In genomic region chr15:99714206-99714605, GRCm38 (mm10) we compare ENCODE assay signal across 10 mouse cellular contexts. TPM values are rescaled to one million over a fixed set of nuclear protein-coding genes. Genes with fewer than 3 reads are reported as not detected.
DNase-seq lines count a peak whose midpoint lies in the region; ATAC-seq and TF ChIP-seq lines count a peak whose summit lies in the region.
"Had no signal": no experiment of that assay in that cellular context is flagged by ENCODE, and none has a peak within 500 bp of the region (broad histone marks: within the 10 kb centered on the region; RNA-seq: fewer than 3 reads in every experiment).

No protein-coding gene starts in this region.

- WGBS in hindbrain, embryonic 13.5 days: 62% methylated on average over 4 of the region's 4 CpGs
- 57% methylated on average over 4 of the region's 4 CpGs for WGBS in hindbrain, embryonic 16.5 days
- 64% methylated on average over 4 of the region's 4 CpGs for WGBS in lung, adult 2 months

- peak; percentile 83 for DNase-seq in adrenal gland, adult 8-10 months
- peak; percentile 57 to 72 for DNase-seq in heart, postnatal 10 days
- DNase-seq in left cerebral cortex, adult 18-20 months (ENCODE audit: low spot score in 2 of 2): no peak
- no peak for DNase-seq in lung, adult 2 months

- H3K36me3 ChIP-seq in hindbrain, embryonic 13.5 days: peaks cover 76% of the 10 kb centered on the region
- peaks cover 45% of the 10 kb centered on the region for H3K36me3 ChIP-seq in hindbrain, embryonic 16.5 days (ENCODE audit: control insufficient read depth, insufficient read depth, low read length)
- peaks cover 59% of the 10 kb centered on the region for H3K36me3 ChIP-seq in E14TG2a.4 (ENCODE audit: insufficient read depth, low read length)

- H3K27me3 ChIP-seq in hindbrain, embryonic 13.5 days: no peaks in the 10 kb centered on the region
- no peaks in the 10 kb centered on the region for H3K27me3 ChIP-seq in hindbrain, embryonic 16.5 days (replicated peaks; ENCODE audit: control insufficient read depth, insufficient read depth, low read length)
- H3K27me3 ChIP-seq in E14TG2a.4 (ENCODE audit: insufficient read depth, low read length): peaks cover 6% of the 10 kb centered on the region; the same call in 1 of the 2 replicates

- peak overlapping the region; percentile 83 for H3K27ac ChIP-seq in hindbrain, embryonic 13.5 days
- no peak overlapping the region; the same call in 1 of the 2 replicates for H3K27ac ChIP-seq in hindbrain, embryonic 16.5 days (ENCODE audit: low read depth, low read length)
- H3K27ac ChIP-seq: macrophage had no signal

- H3K4me3 ChIP-seq in hindbrain, embryonic 13.5 days: no peak overlapping the region
- H3K4me3 ChIP-seq in hindbrain, embryonic 16.5 days (ENCODE audit: low read length): no peak overlapping the region
- H3K4me3 ChIP-seq in E14TG2a.4 (replicated peaks; ENCODE audit: low read length): peak overlapping the region; percentile 48; the same call in 1 of the 2 replicates
- no peak overlapping the region for H3K4me3 ChIP-seq in lung, adult 2 months (replicated peaks; ENCODE audit: extremely low read depth, low read depth, low read length)

- H3K9me3 ChIP-seq in hindbrain, embryonic 13.5 days: no peaks in the 10 kb centered on the region
- no peaks in the 10 kb centered on the region for H3K9me3 ChIP-seq in hindbrain, embryonic 16.5 days (ENCODE audit: control insufficient read depth, low read length)
- H3K9me3 ChIP-seq in E14TG2a.4 (ENCODE audit: low read length): no peaks in the 10 kb centered on the region

- H3K4me1 ChIP-seq in hindbrain, embryonic 13.5 days (replicated peaks): peaks cover 53% of the 10 kb centered on the region
- H3K4me1 ChIP-seq in hindbrain, embryonic 16.5 days (ENCODE audit: control insufficient read depth, insufficient read depth, low read depth, low read length): peaks cover 20% of the 10 kb centered on the region
- peaks cover 91% of the 10 kb centered on the region for H3K4me1 ChIP-seq in E14TG2a.4 (replicated peaks; ENCODE audit: low read depth, low read length)
- H3K4me1 ChIP-seq in lung, adult 2 months (ENCODE audit: control insufficient read depth, insufficient read depth, low read length): no peaks in the 10 kb centered on the region

- ATAC-seq in hindbrain, embryonic 13.5 days (ENCODE audit: low FRiP score): 0 out of 2 replicates have a peak, but pooled peaks have one; percentile 8
- ATAC-seq in hindbrain, embryonic 16.5 days: no peak

- H3K9ac ChIP-seq in hindbrain, embryonic 13.5 days: peak overlapping the region; percentile 49; the same call in 1 of the 2 replicates
- H3K9ac ChIP-seq in hindbrain, embryonic 16.5 days (ENCODE audit: low read depth, low read length): no peak overlapping the region

- no peak for TF ChIP-seq POLR2A in lung, adult 2 months (IDR thresholded peaks at IDR 0.05; ENCODE audit: borderline replicate concordance, extremely low read depth, low read depth, low read length)

- no peak for TF ChIP-seq CTCF in E14TG2a.4 (conservative IDR thresholded peaks at IDR 0.05; ENCODE audit: low read length)
- no peak for TF ChIP-seq CTCF in lung, adult 2 months (IDR thresholded peaks at IDR 0.05; ENCODE audit: insufficient read depth, low read length)

- intact Hi-C loops in heart, postnatal 10 days (cut with DNase I): loop anchor here (2.0 kb wide), 1 partner anchor 65 kb away; no protein-coding TSS in a partner anchor

- H3K4me2 ChIP-seq in hindbrain, embryonic 13.5 days: no peak overlapping the region
- H3K4me2 ChIP-seq in hindbrain, embryonic 16.5 days (ENCODE audit: low read length): no peak overlapping the region
- H3K4me2 ChIP-seq: liver, embryonic 11.5 days had no signal

RNA-seq across cellular contexts. Expression of gene Gpd1, which starts 3.1 kb away (rescaled TPM):
- polyA plus RNA-seq in hindbrain, embryonic 13.5 days (2015; fragmentation: Nextera tagmentation; extraction: Ambion mirVana): 1.6 and 2.1 TPM in 2 replicates
- 3.1 and 4.6 TPM in 2 replicates for polyA plus RNA-seq in hindbrain, embryonic 16.5 days (2015; fragmentation: Nextera tagmentation; extraction: Ambion mirVana)
- total RNA-seq in adrenal gland, adult 8-10 months (2022): 100 to 1,000 TPM; 189 to 666 (median 461) TPM
- total RNA-seq in heart, postnatal 10 days (2021): 100 to 1,000 TPM in 1 of 2 experiments, 10 to 100 TPM in 1; 74.8 to 238 TPM
- 10 to 100 TPM; 76.6 to 82.3 TPM for total RNA-seq in left cerebral cortex, adult 18-20 months (2021)
- 55.2 and 114 TPM in 2 replicates for polyA plus RNA-seq in lung, adult 2 months (2012; rRNA removed)
- total RNA-seq: neutrophil, adult 5-6 weeks had no signal

RNA-seq across cellular contexts. Expression of gene Gm17349, which starts 8.9 kb away (rescaled TPM):
- not detected in 2 replicates for polyA plus RNA-seq in hindbrain, embryonic 13.5 days (2015; fragmentation: Nextera tagmentation; extraction: Ambion mirVana)
- not detected in 2 replicates for polyA plus RNA-seq in hindbrain, embryonic 16.5 days (2015; fragmentation: Nextera tagmentation; extraction: Ambion mirVana)
- total RNA-seq in adrenal gland, adult 8-10 months (2022): 10 to 100 TPM; 30.4 to 55.2 (median 34.8) TPM
- 1 to 10 TPM; 4.7 to 5.5 TPM for total RNA-seq in heart, postnatal 10 days (2021)
- 1 to 10 TPM; 2.6 to 6.1 TPM for total RNA-seq in left cerebral cortex, adult 18-20 months (2021)
- 1.0 TPM in 1 of 2 replicates, not detected in the other for polyA plus RNA-seq in lung, adult 2 months (2012; rRNA removed)
- total RNA-seq: neutrophil, adult 5-6 weeks had no signal
- polyA plus RNA-seq: liver, embryonic 11.5 days; macrophage had no signal

RNA-seq across cellular contexts. Expression of gene Cox14, which starts 11.2 kb away (rescaled TPM):
- polyA plus RNA-seq in hindbrain, embryonic 13.5 days (2015; fragmentation: Nextera tagmentation; extraction: Ambion mirVana): 160 and 174 TPM in 2 replicates
- 175 and 191 TPM in 2 replicates for polyA plus RNA-seq in hindbrain, embryonic 16.5 days (2015; fragmentation: Nextera tagmentation; extraction: Ambion mirVana)
- total RNA-seq in adrenal gland, adult 8-10 months (2022): 100 to 1,000 TPM; 200 to 304 (median 253) TPM
- total RNA-seq in heart, postnatal 10 days (2021): 100 to 1,000 TPM; 212 to 221 TPM
- 100 to 1,000 TPM; 126 TPM for total RNA-seq in left cerebral cortex, adult 18-20 months (2021)
- polyA plus RNA-seq in lung, adult 2 months (2012; rRNA removed): 168 and 205 TPM in 2 replicates

RNA-seq across cellular contexts. Expression of gene Smarcd1, which starts 12.3 kb away (rescaled TPM):
- 134 and 145 TPM in 2 replicates for polyA plus RNA-seq in hindbrain, embryonic 13.5 days (2015; fragmentation: Nextera tagmentation; extraction: Ambion mirVana)
- 71.7 and 86.2 TPM in 2 replicates for polyA plus RNA-seq in hindbrain, embryonic 16.5 days (2015; fragmentation: Nextera tagmentation; extraction: Ambion mirVana)
- total RNA-seq in adrenal gland, adult 8-10 months (2022): 10 to 100 TPM; 45.2 to 90.5 (median 62.8) TPM
- total RNA-seq in heart, postnatal 10 days (2021): 10 to 100 TPM; 39.2 to 40.2 TPM
- total RNA-seq in left cerebral cortex, adult 18-20 months (2021): 100 to 1,000 TPM; 149 to 156 TPM
- 30.1 and 38.0 TPM in 2 replicates for polyA plus RNA-seq in lung, adult 2 months (2012; rRNA removed)

RNA-seq across cellular contexts. Expression of gene Asic1, which starts 44.0 kb away (rescaled TPM):
- polyA plus RNA-seq in hindbrain, embryonic 13.5 days (2015; fragmentation: Nextera tagmentation; extraction: Ambion mirVana): 58.3 and 63.0 TPM in 2 replicates
- polyA plus RNA-seq in hindbrain, embryonic 16.5 days (2015; fragmentation: Nextera tagmentation; extraction: Ambion mirVana): 45.1 and 59.4 TPM in 2 replicates
- 1 to 10 TPM; 1.4 to 2.5 (median 1.8) TPM for total RNA-seq in adrenal gland, adult 8-10 months (2022)
- total RNA-seq in heart, postnatal 10 days (2021): under 1 TPM; 0.69 to 0.72 TPM
- total RNA-seq in left cerebral cortex, adult 18-20 months (2021): 10 to 100 TPM; 62.7 to 75.8 TPM
- 0.18 and 0.19 TPM in 2 replicates for polyA plus RNA-seq in lung, adult 2 months (2012; rRNA removed)

Comparison
In these comparisons a context has a peak if more than half of its experiments do, and no peak if none do; other contexts are left out.
1. DNase-seq: peak in adrenal gland, adult 8-10 months (single experiment) and heart, postnatal 10 days (2 of 2); none in left cerebral cortex, adult 18-20 months (0 of 2) and lung, adult 2 months (single experiment).
2. RNA of gene Gm17349, which starts 8.9 kb away (total RNA-seq): 30.4 to 55.2 TPM in adrenal gland, adult 8-10 months; 2.6 to 6.1 TPM in left cerebral cortex, adult 18-20 months and 4.7 to 5.5 TPM in heart, postnatal 10 days; every median in the first group is over 4 times any median in the second.